Mouse (Mus musculus): ENCODE measurements around the gene Larp7.

Larp7 gene

DNA sequence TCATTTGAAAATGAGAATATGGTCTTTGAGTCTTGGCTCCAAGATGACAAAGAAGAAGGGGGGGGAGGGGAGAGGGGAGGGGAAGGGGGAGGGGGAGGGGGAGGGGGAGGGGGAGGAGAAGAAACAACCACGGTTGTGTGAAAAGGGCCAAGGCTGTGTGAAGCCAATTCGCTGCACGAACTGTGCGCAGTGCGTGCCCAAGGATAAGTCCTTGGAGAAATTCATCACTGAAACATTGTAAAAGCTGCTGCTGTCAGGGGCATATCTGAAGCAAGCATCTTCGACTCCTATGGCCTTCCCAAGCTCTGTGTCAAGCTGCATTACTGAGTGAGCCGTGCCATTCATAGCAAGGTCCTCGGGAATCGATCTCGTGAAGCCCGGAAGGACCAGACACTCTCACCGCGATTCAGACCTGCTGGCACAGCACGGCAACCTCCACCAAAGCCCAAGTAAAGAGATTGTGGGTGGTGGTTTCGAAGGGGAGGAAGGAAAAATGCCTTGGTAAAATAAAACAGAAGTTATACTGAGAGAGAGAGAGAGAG, 40.3 kb downstream of the Larp7 start:
- no peak for DNase-seq (ENCODE audit: extremely low read depth, low read depth, low spot score)

DNA sequence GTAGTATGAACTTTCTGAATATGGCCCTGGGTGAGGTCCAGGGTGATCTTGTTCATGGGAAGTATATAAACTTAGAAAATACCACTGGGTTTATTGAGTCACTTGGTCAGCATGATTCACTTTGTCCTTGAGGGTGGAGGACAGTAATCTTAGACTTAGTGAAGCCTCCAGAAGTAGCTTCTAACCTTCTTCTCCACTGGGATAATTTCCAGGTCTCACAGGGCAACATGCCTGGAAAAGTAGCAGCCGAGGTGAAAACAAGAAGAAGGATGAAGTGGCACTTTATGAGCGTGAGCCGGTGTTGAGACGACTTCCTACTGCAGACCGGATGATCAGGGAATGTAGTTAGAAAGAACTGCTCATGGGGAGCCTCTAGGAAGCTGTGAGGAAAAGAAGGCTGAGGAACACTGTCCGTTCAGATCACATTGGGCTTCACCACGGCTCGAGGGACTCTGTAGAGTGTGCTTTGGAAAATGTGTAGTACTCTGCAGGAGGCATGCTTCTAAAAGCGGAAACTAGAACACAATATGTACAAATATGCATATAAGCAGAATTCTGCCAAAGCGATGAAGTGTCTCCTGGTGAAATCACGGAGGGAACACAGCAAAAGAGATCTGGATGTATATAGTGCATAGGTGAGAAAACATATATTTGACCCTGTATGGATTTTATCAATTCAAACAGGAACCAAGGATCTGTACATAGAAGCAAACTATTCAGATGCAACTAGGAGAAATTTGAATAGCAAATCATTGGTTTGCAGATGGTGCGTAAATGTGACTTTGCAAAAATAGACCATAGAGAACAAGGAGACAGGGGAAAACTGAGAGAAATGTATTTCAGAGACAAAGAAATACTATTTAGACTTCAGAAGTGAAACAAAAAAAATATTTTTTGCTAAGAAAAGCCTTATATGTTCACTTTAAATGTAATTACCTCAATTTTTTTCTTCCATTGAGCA, 41.1 kb downstream of the Larp7 start:
- no peak for DNase-seq (ENCODE audit: extremely low read depth, low read depth, low spot score)

DNA sequence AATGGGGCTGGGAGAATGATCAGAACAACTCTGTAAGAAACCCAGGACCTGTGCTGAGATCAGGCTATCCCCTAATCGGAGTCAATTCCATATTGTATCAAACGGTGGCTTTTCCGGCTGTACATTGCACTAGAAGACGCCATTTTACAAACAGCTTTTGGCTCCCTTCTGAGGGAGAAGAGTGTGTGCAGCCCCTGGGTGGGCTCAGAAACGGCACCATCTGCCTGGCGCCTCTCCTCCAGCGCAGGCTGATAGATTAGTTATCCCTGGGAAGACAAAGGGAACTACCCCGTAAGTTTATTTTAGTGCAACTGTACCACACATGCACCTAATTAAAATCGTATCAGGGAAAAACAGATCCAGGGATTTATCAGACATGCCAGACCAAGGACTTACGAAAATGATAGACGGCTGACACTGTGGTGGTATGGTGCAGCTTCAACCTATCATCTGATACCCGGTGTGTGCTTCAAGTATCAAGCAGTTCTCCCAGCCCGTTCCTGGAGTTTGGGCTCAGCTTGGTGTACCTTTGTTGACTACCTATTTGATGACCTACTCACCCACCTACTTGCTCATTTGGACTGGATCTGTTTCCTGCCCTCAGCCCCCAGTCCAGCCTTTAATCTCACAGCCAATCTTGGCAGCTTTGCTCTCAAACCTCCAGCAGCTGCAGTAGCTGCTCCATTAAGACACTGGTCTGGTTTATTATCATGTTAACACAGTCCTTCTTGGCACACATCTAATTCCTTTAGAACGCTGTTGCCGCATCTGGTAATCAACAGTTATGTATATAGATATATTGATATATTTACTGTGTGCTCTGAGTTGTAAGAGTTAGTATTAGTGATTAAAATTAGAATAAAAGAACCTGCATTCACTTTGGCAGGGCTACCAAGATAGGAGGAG, 45.0 kb downstream of the Larp7 start:
- DNase-seq (ENCODE audit: extremely low read depth, low read depth, low spot score): no peak

GRCm38 (mm10) chr3:127498742-127499400, 54.3 kb downstream of the Larp7 start, which contains the start of gene Ank2:
Gene Ank2 (minus strand): TSS chr3:127499350.
- DNase-seq (ENCODE audit: extremely low read depth, low read depth, low spot score): no peak

- no peak for DNase-seq (ENCODE audit: extremely low read depth, low read depth, low spot score)
Observed at GRCm38 (mm10) chr3:127498197-127498741, 54.9 kb downstream of the Larp7 start.

GRCm38 (mm10) chr3:127492663-127493062, 60.5 kb downstream of the Larp7 start:
- DNase-seq (ENCODE audit: extremely low read depth, low read depth, low spot score): no peak

GRCm38 (mm10) chr3:127487302-127487701, 65.8 kb downstream of the Larp7 start:
- no peak for DNase-seq (ENCODE audit: extremely low read depth, low read depth, low spot score)

Data from fat pad, adult 2 months (tissue).